Mouse (Mus musculus) lung, postnatal 0 days (tissue): Measurements from ENCODE around the gene Kcnk2. TPM values are rescaled to one million over a fixed set of nuclear protein-coding genes. Genes with fewer than 3 reads are reported as not detected.

ENCODE experiments used
- ATAC-seq: fragments of 200-750 bp; cut with Nextera tagmentation; 2 replicates; pipeline ENCODE4 v1.8.0; 2017; ENCODE audit warnings: moderate library complexity
- DNase-seq: peaks from one replicate; pipeline ENCODE4 v3.0.0-alpha.2; 2016; ENCODE audit warnings: low spot score
- H3K27ac ChIP-seq: fragments of 300-500 bp; sonication (generic); 2 replicates; pipeline ENCODE4 v1.5.1; 2014; ENCODE audit warnings: antibody characterized with exemption, mild to moderate bottlenecking, low read length, mixed read lengths
- H3K27me3 ChIP-seq: fragments of 300-500 bp; sonication (generic); replicated peaks from 2 replicates; pipeline ENCODE4 v1.6.1; 2014; ENCODE audit warnings: low read length, mixed read lengths; ENCODE audit not compliant: insufficient read depth
- H3K36me3 ChIP-seq: fragments of 300-500 bp; sonication (generic); 2 replicates; pipeline ENCODE4 v1.6.1; 2014; ENCODE audit warnings: low read length, mixed read lengths; ENCODE audit not compliant: insufficient read depth
- H3K4me1 ChIP-seq: fragments of 300-500 bp; sonication (generic); 2 replicates; pipeline ENCODE4 v1.6.1; 2014; ENCODE audit warnings: antibody characterized with exemption, low read depth, low read length, mixed read lengths; ENCODE audit not compliant: insufficient read depth
- H3K4me2 ChIP-seq: fragments of 300-500 bp; sonication (generic); replicated peaks from 2 replicates; pipeline ENCODE4 v1.6.1; 2014; ENCODE audit warnings: low read depth, mild to moderate bottlenecking, low read length, moderate library complexity, mixed read lengths
- H3K4me3 ChIP-seq: fragments of 300-500 bp; sonication (generic); 2 replicates; pipeline ENCODE4 v1.5.1; 2014; ENCODE audit warnings: low read depth, low read length
- H3K9ac ChIP-seq: fragments of 300-500 bp; sonication (generic); replicated peaks from 2 replicates; pipeline ENCODE4 v1.6.1; 2014; ENCODE audit warnings: low read depth, mild to moderate bottlenecking
- H3K9me3 ChIP-seq: fragments of 300-500 bp; sonication (generic); 2 replicates; pipeline ENCODE4 v1.6.1; 2016; ENCODE audit warnings: low read length, mixed read lengths
- CTCF ChIP-seq: IDR thresholded peaks from 2 replicates; pipeline ENCODE4 v1.5.1; 2016; ENCODE audit warnings: antibody characterized with exemption, mild to moderate bottlenecking
- EP300 ChIP-seq: IDR thresholded peaks from 2 replicates; pipeline ENCODE4 v1.6.1; 2016; ENCODE audit warnings: antibody characterized with exemption, mild to moderate bottlenecking, control low read depth
- WGBS: fragments of 180-500 bp; shearing (Covaris S2); extraction: QIAGEN DNeasy Blood & Tissue Kit; methylation state at CpG from one replicate; pipeline ENCODE4 v1.1.7; 2014; 5-methylcytosine and 5-hydroxymethylcytosine counted together
- microRNA-seq: library from miRNA; unstranded; fragments of <30 nt; microRNA quantifications from one replicate; pipeline ENCODE4, GENCODE M21; 2016
- polyA plus RNA-seq: library from polyadenylated mRNA; unstranded; fragments of >200 nt; fragmentation: Nextera tagmentation; extraction: Ambion mirVana; gene quantifications from 2 replicates; pipeline ENCODE4 v1.2.1, GENCODE M21; 2015

Gene Kcnk2
- polyA plus RNA-seq, 1 experiment from 2014 or later: 4.6 TPM

- WGBS: 95% methylated on average over 2 of the region's 2 CpGs
- Histone ChIP-seq H3K27me3 (no peaks in the 10 kb centered on the region), H3K4me1 (no peaks in the 10 kb centered on the region), H3K4me3 (no peak overlapping the region), H3K4me2 (no peak overlapping the region), H3K9ac (no peak overlapping the region), H3K9me3 (no peaks in the 10 kb centered on the region), H3K27ac (no peak overlapping the region), H3K36me3 (no peaks in the 10 kb centered on the region)
- no peak for TF ChIP-seq CTCF
- TF ChIP-seq EP300: no peak
- DNase-seq (peak; percentile 8), ATAC-seq (no peak)
Measured at GRCm38 (mm10) chr1:189164241-189164640, 237.8 kb downstream of the Kcnk2 start.

Small RNA genes within 50 kb of the gene (microRNA-seq; reads per million reads assigned to microRNA genes)
- not detected for gene Gm24092
